Mouse (Mus musculus) olfactory bulb, adult 2 months (tissue): ENCODE measurements around the gene Tcea3. TPM values are rescaled to one million over a fixed set of nuclear protein-coding genes. Genes with fewer than 3 reads are reported as not detected.

Experiments
- H3K27ac ChIP-seq: fragments of 200-500 bp; 2 replicates; pipeline ENCODE4 v1.5.1; 2012; ENCODE audit warnings: low read depth, low read length; ENCODE audit not compliant: insufficient read depth
- H3K4me1 ChIP-seq: fragments of 200-500 bp; 2 replicates; pipeline ENCODE4 v1.6.1; 2012; ENCODE audit warnings: low read length; ENCODE audit not compliant: control insufficient read depth, insufficient read depth
- H3K4me3 ChIP-seq: fragments of 200-500 bp; 2 replicates; pipeline ENCODE4 v1.5.1; 2012; ENCODE audit warnings: mild to moderate bottlenecking, low read depth, low read length, moderate library complexity; ENCODE audit not compliant: insufficient read depth
- CTCF ChIP-seq: fragments of 200-500 bp; IDR thresholded peaks from 2 replicates; pipeline ENCODE4 v1.5.1; 2012; ENCODE audit warnings: low read depth, mild to moderate bottlenecking, low read length, moderate library complexity; ENCODE audit not compliant: insufficient read depth
- POLR2A ChIP-seq: fragments of 200-500 bp; IDR thresholded peaks from 2 replicates; pipeline ENCODE4 v1.6.1; 2012; ENCODE audit warnings: mild to moderate bottlenecking, low read depth, low read length, moderate library complexity; ENCODE audit not compliant: insufficient read depth
- WGBS: fragments of 180-500 bp; shearing (Covaris S2); methylation state at CpG from one replicate; pipeline ENCODE4 v1.1.7; 2018; 5-methylcytosine and 5-hydroxymethylcytosine counted together
- polyA plus RNA-seq: library from polyadenylated mRNA; stranded (reverse); fragments of >200 nt; gene quantifications from 2 replicates; pipeline ENCODE4 v1.2.4, GENCODE M21; 2012; ENCODE audit warnings: low replicate concordance; ENCODE audit not compliant: missing spikeins, insufficient read depth, insufficient read length

The Tcea3 gene
- polyA plus RNA-seq, 1 experiment: not detected

DNA sequence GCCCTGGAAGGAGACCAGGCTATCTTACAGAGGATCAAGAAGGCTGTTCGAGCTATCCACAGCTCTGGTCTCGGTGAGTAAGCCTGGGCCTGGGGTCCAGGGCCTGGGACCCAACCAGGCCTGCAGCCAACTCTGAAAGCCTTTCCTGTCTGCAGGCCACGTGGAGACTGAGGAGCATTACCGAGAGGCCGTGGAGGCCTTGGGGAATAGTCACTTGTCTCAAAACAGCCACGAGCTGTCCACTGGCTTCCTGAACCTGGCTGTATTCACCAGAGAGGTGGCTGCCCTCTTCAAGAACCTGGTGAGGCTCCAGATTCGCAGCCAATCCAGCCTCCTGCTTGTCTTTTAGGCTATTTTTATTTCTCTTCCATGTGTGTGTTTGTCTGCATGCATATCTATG lies 20.1 kb upstream of the Tcea3 start:
- WGBS: 71% methylated on average over 7 of the region's 7 CpGs
- H3K27ac ChIP-seq: no peak overlapping the region
- TF ChIP-seq CTCF: no peak
- no peak for TF ChIP-seq POLR2A
- no peak overlapping the region for H3K4me3 ChIP-seq
- H3K4me1 ChIP-seq: peaks cover 6% of the 10 kb centered on the region

DNA sequence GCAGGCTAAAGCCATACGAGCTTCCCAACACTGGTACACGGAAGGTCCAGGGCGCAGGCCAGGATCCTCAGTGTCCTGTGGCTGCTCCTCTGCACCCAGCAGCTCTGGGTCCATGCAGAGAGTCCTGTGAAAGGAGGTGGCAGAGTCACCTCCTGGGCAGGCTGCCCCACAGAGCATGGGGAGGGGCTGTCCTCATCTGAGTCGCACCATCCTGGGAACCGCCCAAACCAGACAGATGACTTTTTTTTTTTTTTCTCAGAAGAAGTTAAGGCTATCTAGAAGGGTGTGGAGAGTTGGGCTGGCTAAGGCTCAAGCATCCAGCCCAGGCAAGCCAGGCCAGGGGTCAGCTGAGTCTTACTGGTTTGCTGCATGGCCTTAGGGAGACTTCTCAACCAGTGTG lies 18.9 kb upstream of the Tcea3 start:
- WGBS: 94% methylated on average over 5 of the region's 5 CpGs
- no peak for TF ChIP-seq CTCF
- TF ChIP-seq POLR2A: no peak

DNA sequence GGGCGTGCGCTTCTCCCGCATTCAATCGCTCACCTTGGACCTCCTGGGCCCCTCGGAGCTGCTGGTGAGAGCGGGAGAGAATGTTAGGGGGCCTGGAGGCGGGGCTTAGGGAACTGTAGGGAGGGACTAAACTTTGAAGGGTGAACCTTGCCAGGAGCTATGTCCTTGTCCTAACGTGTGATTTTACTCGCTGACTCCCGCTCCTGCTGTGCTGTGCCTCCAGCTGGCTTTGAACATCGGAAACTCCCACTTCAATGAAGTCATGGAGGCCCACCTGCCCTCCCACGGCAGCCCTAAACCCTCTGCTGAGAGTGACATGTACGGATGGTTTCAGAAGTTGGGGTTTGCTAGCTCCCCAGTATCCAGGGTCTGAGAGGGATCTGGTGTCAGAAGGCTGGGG lies 8.9 kb upstream of the Tcea3 start:
- WGBS: 49% methylated on average over 13 of the region's 13 CpGs
- H3K27ac ChIP-seq: no peak overlapping the region
- no peaks in the 10 kb centered on the region for H3K4me1 ChIP-seq
- TF ChIP-seq CTCF (no peak), POLR2A (no peak)
- no peak overlapping the region for H3K4me3 ChIP-seq

More for the DNA sequence above, 18.9 kb upstream of the Tcea3 start:
- no peak overlapping the region for H3K27ac ChIP-seq
- no peak overlapping the region for H3K4me3 ChIP-seq
- peaks cover 5% of the 10 kb centered on the region for H3K4me1 ChIP-seq

DNA sequence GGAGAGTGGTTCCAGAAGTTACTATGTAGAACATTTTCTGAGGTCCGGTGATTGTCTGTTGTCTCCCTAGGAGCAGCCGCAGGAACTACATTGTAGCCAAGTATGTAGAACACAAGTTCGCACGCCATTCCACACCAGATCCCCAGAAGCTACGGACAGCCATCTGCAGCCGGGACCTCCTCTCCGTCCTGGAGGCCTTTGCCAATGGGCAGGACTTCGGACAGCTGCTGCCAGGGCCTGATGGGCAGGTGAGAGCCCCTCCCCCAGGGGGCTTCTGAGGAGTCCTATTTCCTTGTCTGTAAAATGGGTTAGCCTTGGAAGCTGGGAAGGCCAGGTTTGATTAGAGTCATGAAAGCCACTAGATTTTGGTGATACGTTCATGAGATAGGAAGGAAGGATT lies 8.4 kb upstream of the Tcea3 start:
- no peaks in the 10 kb centered on the region for H3K4me1 ChIP-seq
- H3K4me3 ChIP-seq: no peak overlapping the region
- H3K27ac ChIP-seq: no peak overlapping the region
- WGBS: 82% methylated on average over 9 of the region's 9 CpGs
- TF ChIP-seq POLR2A (no peak), CTCF (no peak)

DNA sequence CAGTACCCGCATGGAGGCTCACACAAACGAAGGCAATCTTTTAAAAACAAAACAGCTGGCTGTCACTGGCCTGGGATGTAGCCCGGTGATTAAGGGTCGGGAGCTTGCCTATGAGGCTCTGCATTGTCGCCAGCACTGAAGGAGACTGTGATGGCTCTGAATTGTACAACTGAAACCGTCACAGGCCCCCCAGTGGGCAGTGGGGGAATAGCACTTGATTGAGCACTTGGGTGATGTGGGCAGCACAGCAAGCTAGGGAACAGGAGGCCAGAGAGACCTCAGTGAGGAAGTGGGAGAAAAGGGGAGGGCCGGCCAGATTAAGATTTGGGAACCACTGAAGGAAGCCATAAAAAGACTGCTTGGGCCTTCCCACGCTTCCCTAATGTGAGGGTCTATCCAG lies 7.9 kb upstream of the Tcea3 start:
- no peak overlapping the region for H3K27ac ChIP-seq
- 31% methylated on average over 8 of the region's 8 CpGs for WGBS
- no peak overlapping the region for H3K4me3 ChIP-seq
- no peaks in the 10 kb centered on the region for H3K4me1 ChIP-seq
- peak; percentile 61 for TF ChIP-seq CTCF
- no peak for TF ChIP-seq POLR2A

DNA sequence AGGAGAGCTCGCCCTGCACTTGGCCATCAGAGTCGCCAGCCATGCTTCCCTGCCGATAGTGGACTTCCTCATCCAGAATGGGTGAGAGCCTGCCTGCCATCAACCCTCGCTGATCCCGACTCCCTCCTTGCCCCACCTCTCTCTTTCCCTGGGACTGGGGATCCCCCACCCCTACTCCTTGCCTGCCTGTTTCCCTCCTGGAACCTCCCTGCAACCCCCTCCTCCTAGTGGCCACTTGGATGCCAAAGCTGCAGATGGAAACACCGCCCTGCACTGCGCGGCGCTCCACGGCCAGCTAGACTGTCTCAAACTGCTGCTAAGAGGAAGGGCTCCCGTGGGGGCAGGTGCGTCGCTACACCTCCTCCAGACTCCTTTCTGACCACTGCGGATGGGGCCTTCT lies 7.4 kb upstream of the Tcea3 start:
- TF ChIP-seq CTCF: no peak
- no peak for TF ChIP-seq POLR2A
- WGBS: 81% methylated on average over 14 of the region's 14 CpGs
- H3K4me3 ChIP-seq: no peak overlapping the region
- no peak overlapping the region for H3K27ac ChIP-seq
- no peaks in the 10 kb centered on the region for H3K4me1 ChIP-seq

DNA sequence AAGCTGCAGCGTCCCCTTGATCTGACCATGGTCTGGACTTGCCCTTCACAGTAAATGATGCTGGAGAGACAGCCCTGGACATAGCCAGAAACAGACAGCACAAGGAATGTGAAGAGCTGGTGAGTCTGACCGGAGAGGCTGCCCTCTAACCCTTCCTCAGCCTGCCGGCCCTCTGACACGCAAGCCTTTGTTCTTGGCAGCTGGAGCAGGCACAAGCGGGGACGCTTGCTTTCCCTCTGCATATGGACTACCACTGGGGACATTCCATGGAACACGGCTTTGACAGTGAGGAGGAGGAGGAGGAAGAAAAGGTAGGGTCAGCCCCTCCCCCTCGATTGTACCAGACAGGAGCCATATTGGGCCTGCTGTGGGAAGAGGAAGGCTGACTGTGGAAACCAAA lies 6.6 kb upstream of the Tcea3 start:
- Histone ChIP-seq H3K27ac (no peak overlapping the region), H3K4me1 (no peaks in the 10 kb centered on the region), H3K4me3 (no peak overlapping the region)
- 73% methylated on average over 8 of the region's 8 CpGs for WGBS
- TF ChIP-seq CTCF (no peak), POLR2A (no peak)

DNA sequence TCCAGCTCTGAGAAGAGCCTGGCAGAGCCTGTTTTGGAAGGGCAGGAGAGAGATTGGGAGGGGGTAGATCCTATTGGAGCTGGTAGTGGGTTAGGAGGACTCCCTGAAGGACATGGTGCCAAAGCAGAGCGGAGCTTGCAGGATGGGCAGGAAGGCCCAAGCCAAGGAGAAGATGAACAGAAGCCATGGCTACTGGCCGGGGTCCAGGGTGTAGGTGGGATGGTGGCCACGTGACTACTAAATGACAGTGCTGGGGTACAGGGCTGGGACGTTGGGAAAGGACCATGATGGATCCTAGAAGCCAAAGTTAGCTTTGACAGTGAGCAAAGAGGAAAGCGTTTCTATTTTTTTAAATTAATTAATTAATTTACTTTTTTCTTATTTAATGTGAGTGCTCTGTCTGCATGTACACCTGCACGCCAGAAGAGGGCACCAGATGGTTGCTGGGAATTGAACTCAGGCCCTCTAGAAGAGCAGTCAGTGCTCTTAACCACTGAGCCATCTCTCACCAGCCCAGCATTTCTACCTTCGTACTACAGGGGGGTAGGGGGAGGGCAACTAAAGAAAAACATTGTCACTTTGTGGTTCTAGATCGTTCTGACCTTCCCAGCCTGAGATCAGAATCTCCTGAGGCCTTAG lies 5.3 kb upstream of the Tcea3 start:
- WGBS: 53% methylated on average over 8 of the region's 8 CpGs
- Histone ChIP-seq H3K27ac (no peak overlapping the region), H3K4me1 (peaks cover 5% of the 10 kb centered on the region), H3K4me3 (no peak overlapping the region)
- TF ChIP-seq POLR2A (no peak), CTCF (no peak)

DNA sequence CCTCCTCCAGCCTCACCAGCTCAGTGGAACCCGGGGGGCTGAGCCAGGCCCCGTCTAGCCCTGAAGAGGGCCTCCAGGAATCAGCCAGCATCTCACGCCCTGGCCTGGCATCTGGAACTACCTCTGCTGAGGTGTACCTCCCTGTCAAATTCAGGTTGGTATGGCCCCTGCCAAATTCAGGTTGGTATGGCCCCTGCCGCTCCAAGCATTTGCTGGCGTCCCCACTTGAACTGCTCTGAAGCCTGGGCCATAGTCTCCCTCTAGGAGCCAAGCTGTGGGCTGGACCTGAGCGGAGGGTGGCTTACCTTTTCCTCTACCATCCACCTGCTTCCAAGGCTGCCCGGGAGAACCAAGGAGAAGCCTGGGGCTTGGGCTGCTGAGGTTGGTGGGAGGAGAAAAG lies 4.8 kb upstream of the Tcea3 start:
- WGBS: 89% methylated on average over 7 of the region's 7 CpGs
- TF ChIP-seq POLR2A (no peak), CTCF (no peak)
- Histone ChIP-seq H3K27ac (no peak overlapping the region), H3K4me1 (peaks cover 11% of the 10 kb centered on the region), H3K4me3 (no peak overlapping the region)

DNA sequence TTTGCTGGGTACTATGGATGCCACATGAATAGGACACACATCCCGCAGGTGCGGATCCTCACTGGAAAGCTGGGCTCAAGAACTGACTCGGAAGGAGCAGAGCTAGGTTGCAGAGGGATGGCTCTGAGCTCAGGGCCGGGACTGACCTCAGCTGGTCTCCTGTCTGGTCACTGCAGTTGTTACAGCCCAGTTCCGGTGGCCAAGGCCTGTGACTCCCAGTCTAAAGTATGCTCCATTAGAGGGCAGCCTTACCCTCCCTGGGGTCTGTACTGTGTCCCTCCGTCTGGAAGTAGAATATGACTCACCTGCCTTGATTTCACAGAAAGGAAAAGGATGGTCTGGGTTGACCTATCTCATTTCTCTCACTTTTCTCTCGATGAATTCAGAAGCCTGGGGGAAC lies 3.3 kb upstream of the Tcea3 start:
- H3K4me3 ChIP-seq: no peak overlapping the region
- WGBS: 88% methylated on average over 7 of the region's 7 CpGs
- TF ChIP-seq CTCF: no peak
- peaks cover 20% of the 10 kb centered on the region for H3K4me1 ChIP-seq
- H3K27ac ChIP-seq: no peak overlapping the region
